Mouse (Mus musculus) midbrain, postnatal 0 days (tissue): ENCODE measurements around the gene Gtf2h3. TPM values are rescaled to one million over a fixed set of nuclear protein-coding genes. Genes with fewer than 3 reads are reported as not detected.
A peak's percentile ranks its signal among the peaks of the same experiment; 100 is the strongest.
"Not testable (repeated sequence)": the region's sequence is repeated elsewhere in the genome, so short reads cannot be mapped to it uniquely, and the experiment has no call there.

Experiments
- ATAC-seq: fragments of 200-750 bp; cut with Nextera tagmentation; 2 replicates; pipeline ENCODE4 v1.8.0; 2017; ENCODE audit warnings: moderate number of reproducible peaks, mild to moderate bottlenecking, moderate TSS enrichment, moderate library complexity; ENCODE audit not compliant: low FRiP score
- DNase-seq: peaks from one replicate; pipeline ENCODE4 v3.0.0-alpha.2; 2015; ENCODE audit warnings: low spot score
- H3K27ac ChIP-seq: fragments of 300-500 bp; sonication (generic); 2 replicates; pipeline ENCODE4 v1.5.1; 2014; ENCODE audit warnings: low read depth, mild to moderate bottlenecking, low read length, mixed read lengths
- H3K27me3 ChIP-seq: fragments of 300-500 bp; sonication (generic); 2 replicates; pipeline ENCODE4 v1.6.1; 2014; ENCODE audit warnings: low read length, control low read depth, mixed read lengths; ENCODE audit not compliant: insufficient read depth
- H3K36me3 ChIP-seq: fragments of 300-500 bp; sonication (generic); 2 replicates; pipeline ENCODE4 v1.6.1; 2014; ENCODE audit warnings: low read length, control low read depth, mixed read lengths; ENCODE audit not compliant: insufficient read depth
- H3K4me1 ChIP-seq: fragments of 300-500 bp; sonication (generic); 2 replicates; pipeline ENCODE4 v1.6.1; 2014; ENCODE audit warnings: mild to moderate bottlenecking, control low read depth, antibody characterized with exemption, low read length, mixed read lengths; ENCODE audit not compliant: insufficient read depth
- H3K4me2 ChIP-seq: fragments of 300-500 bp; sonication (generic); 2 replicates; pipeline ENCODE4 v1.6.1; 2014; ENCODE audit warnings: low read depth, mild to moderate bottlenecking, low read length, mixed read lengths; ENCODE audit not compliant: poor library complexity, severe bottlenecking
- H3K4me3 ChIP-seq: fragments of 300-500 bp; sonication (generic); 2 replicates; pipeline ENCODE4 v1.5.1; 2014; ENCODE audit warnings: low read depth, mild to moderate bottlenecking, low read length, moderate library complexity
- H3K9ac ChIP-seq: fragments of 300-500 bp; sonication (generic); replicated peaks from 2 replicates; pipeline ENCODE4 v1.6.1; 2014; ENCODE audit warnings: mild to moderate bottlenecking, low read length, moderate library complexity, mixed read lengths; ENCODE audit not compliant: poor library complexity, severe bottlenecking
- H3K9me3 ChIP-seq: fragments of 300-500 bp; sonication (generic); 2 replicates; pipeline ENCODE4 v1.6.1; 2016; ENCODE audit warnings: low read length, control low read depth
- CTCF ChIP-seq: IDR thresholded peaks from 2 replicates; pipeline ENCODE4 v1.5.1; 2016; ENCODE audit warnings: antibody characterized with exemption, mild to moderate bottlenecking
- WGBS: fragments of 180-500 bp; shearing (Covaris S2); extraction: QIAGEN DNeasy Blood & Tissue Kit; methylation state at CpG from one replicate; pipeline ENCODE4 v1.1.7; 2014; 5-methylcytosine and 5-hydroxymethylcytosine counted together
- polyA plus RNA-seq: library from polyadenylated mRNA; unstranded; fragments of >200 nt; fragmentation: Nextera tagmentation; extraction: Ambion mirVana; gene quantifications from 2 replicates; pipeline ENCODE4 v1.2.1, GENCODE M21; 2015
- total RNA-seq: library from RNA; depleted of rRNA; stranded (reverse); fragments of >200 nt; gene quantifications from 2 replicates; pipeline ENCODE4 v1.2.3, GENCODE M21; 2014

Gtf2h3 gene
- total and polyA plus RNA-seq, 2 experiments from 2014 or later: 26.9 to 27.1 TPM

DNA sequence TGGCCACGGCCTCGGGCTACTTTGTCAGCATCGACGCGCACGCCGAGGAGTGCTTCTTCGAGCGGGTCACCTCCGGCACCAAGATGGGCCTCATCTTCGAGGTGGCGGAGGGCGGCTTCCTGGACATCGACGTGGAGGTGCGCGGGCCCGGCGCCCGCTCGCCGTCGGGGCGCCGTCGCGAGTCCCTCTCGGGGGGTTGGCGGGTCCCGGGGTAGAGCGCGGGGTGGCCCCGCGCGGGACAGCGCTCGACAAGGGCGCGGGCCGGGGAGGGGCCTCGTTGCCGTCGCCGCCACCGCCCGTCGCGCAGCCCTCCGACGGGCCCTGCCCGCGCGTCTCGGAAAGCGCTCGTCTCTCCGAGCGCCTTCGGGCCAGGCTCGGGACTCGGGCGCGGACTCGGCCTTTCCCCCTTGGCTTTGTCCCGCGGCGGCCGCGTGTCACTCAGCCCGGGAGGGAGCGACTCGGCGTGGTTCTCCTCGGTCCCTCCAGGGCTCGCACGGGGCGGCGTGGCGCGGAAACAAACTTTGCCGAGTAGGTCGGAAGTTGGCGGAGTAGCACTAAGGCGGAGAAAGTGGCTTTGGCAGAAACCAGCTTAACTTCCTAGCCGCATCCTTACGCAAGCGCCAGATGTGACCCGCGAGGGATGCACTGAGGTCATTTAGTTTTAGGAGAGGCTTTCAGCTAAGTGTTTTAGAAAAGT, 37.9 kb upstream of the Gtf2h3 start:
- ATAC-seq: peak; percentile 80
- TF ChIP-seq CTCF: no peak
- Histone ChIP-seq H3K4me3 (peak overlapping the region; percentile 84), H3K4me2 (peak overlapping the region; percentile 72), H3K27ac (peak overlapping the region; percentile 70; the same call in 1 of the 2 replicates), H3K27me3 (no peaks in the 10 kb centered on the region), H3K9me3 (no peaks in the 10 kb centered on the region), H3K4me1 (no peaks in the 10 kb centered on the region), H3K9ac (peak overlapping the region; percentile 58), H3K36me3 (peaks cover 13% of the 10 kb centered on the region)
- DNase-seq: peak; percentile 47
- under 1% methylated on average over 71 of the region's 89 CpGs for WGBS

GRCm38 (mm10) chr5:124541602-124541973, 37.4 kb upstream of the Gtf2h3 start:
- Histone ChIP-seq H3K36me3 (peaks cover 18% of the 10 kb centered on the region), H3K4me3 (peak overlapping the region; percentile 84), H3K4me1 (no peaks in the 10 kb centered on the region), H3K27me3 (no peaks in the 10 kb centered on the region), H3K27ac (no peak overlapping the region), H3K4me2 (peak overlapping the region; percentile 72), H3K9me3 (no peaks in the 10 kb centered on the region), H3K9ac (peak overlapping the region; percentile 58)
- no peak for DNase-seq
- ATAC-seq: no peak
- TF ChIP-seq CTCF: no peak
- 15% methylated on average over 8 of the region's 8 CpGs for WGBS

DNA sequence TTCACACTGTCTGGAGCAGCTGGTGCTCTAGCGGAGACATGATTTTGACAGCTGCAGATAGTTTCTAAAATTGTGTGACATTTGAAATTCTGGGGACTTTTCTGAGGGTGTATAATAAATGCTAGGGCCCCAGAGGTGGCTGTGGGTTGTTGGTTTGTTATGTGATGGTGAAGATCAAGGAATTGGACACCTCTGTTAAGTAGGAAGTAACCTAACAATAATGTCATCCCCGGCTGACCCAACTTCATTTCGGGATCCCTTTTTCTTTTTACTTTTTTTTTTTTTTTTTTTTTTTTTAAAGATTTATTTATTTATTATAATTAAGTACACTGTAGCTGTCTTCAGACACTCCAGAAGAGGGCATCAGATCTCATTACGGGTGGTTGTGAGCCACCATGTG, 28.2 kb upstream of the Gtf2h3 start:
- not testable (repeated sequence) for H3K4me2 ChIP-seq, H3K4me3 ChIP-seq, H3K27ac ChIP-seq, H3K9ac ChIP-seq, H3K4me1 ChIP-seq, ATAC-seq, DNase-seq, H3K9me3 ChIP-seq, H3K27me3 ChIP-seq
- 86% methylated on average over 3 of the region's 4 CpGs for WGBS
- H3K36me3 ChIP-seq: peaks cover 32% of the 10 kb centered on the region

DNA sequence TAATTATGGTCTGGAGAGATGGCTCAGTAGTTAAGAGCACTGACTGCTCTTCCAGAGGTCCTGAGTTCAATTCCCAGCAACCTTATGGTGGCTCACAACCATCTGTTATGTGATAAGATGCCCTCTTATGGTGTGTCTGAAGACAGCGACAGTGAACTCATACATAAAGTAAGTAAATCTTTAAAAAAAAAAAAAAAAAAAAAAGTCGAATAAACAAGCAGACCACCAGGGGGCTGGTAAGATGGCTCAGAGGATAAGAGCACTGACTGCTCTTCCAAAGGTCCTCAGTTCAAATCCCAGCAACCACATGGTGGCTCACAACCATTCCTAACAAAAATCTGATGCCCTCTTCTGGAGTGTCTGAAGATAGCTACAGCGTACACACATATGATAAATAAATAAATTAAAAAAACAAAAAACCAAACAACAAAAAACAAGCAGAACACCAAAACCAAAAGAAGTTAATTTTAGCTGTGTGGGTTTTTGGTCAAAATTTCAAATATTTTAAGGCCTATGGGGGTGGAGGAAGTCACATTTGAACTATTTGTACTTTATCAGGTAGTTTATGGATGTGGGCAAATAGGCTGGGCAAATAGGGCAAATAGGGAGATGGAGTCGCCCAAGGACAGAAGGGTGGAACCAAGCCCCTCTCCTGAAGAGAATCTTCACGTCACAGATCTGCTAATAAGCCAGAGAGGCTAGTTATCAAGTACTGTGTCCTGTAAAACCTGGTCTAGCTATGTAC, 27.4 kb upstream of the Gtf2h3 start:
- not testable (repeated sequence) for H3K27me3 ChIP-seq, ATAC-seq, DNase-seq, H3K27ac ChIP-seq, H3K4me1 ChIP-seq, H3K9me3 ChIP-seq
- TF ChIP-seq CTCF: peak; percentile 45
- peaks cover 28% of the 10 kb centered on the region for H3K36me3 ChIP-seq
- peak overlapping the region; percentile 93 for H3K4me3 ChIP-seq
- H3K9ac ChIP-seq: 0 out of 2 replicates have a peak overlapping the region, but pooled peaks have one; percentile 19
- H3K4me2 ChIP-seq: peak overlapping the region; percentile 73
- 32% methylated on average over 5 of the region's 5 CpGs for WGBS

DNA sequence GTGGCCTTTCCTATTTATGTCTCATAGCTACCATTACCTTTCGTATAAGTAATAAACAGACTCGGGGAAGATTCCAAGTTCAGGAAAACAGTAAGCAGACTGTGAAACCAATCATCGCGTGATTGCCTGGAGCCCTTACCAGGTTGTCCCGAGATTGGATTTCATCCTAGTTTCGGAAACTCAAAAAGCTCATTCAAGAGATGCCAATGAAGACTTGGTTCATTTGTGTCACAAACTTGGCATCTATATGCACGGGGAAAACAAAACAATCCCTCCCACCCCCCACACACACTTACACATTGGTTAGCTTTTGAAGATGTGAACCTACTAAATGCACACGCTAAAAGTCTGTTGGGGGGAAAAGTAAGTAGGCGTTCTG, 26.9 kb upstream of the Gtf2h3 start:
- Histone ChIP-seq H3K4me3 (peak overlapping the region; percentile 93), H3K27ac (no peak overlapping the region), H3K9ac (peak overlapping the region; percentile 86; the same call in 1 of the 2 replicates), H3K4me1 (peaks cover 4% of the 10 kb centered on the region; the same call in 1 of the 2 replicates), H3K9me3 (no peaks in the 10 kb centered on the region), H3K4me2 (peak overlapping the region; percentile 73), H3K27me3 (no peaks in the 10 kb centered on the region), H3K36me3 (peaks cover 29% of the 10 kb centered on the region)
- no peak for ATAC-seq
- DNase-seq: peak; percentile 40
- WGBS: 13% methylated on average over 9 of the region's 9 CpGs
- no peak for TF ChIP-seq CTCF
